Mouse (Mus musculus): ENCODE measurements around the gene Gfra4.

GRCm38 (mm10) chr2:131056191-131056590 lies 13.3 kb upstream of the Gfra4 start:
- TF ChIP-seq CTCF (conservative IDR thresholded peaks at IDR 0.05; ENCODE audit: low read length) (peak; percentile 53; the same call in 1 of the 2 replicates), NANOG (IDR thresholded peaks at IDR 0.05; ENCODE audit: borderline replicate concordance, low read length) (no peak), POU5F1 (IDR thresholded peaks at IDR 0.05; ENCODE audit: borderline replicate concordance, low read length) (no peak)

Data from E14TG2a.4 (cell line).